ENCODE assay signal across 8 mouse cellular contexts in the genomic region with DNA sequence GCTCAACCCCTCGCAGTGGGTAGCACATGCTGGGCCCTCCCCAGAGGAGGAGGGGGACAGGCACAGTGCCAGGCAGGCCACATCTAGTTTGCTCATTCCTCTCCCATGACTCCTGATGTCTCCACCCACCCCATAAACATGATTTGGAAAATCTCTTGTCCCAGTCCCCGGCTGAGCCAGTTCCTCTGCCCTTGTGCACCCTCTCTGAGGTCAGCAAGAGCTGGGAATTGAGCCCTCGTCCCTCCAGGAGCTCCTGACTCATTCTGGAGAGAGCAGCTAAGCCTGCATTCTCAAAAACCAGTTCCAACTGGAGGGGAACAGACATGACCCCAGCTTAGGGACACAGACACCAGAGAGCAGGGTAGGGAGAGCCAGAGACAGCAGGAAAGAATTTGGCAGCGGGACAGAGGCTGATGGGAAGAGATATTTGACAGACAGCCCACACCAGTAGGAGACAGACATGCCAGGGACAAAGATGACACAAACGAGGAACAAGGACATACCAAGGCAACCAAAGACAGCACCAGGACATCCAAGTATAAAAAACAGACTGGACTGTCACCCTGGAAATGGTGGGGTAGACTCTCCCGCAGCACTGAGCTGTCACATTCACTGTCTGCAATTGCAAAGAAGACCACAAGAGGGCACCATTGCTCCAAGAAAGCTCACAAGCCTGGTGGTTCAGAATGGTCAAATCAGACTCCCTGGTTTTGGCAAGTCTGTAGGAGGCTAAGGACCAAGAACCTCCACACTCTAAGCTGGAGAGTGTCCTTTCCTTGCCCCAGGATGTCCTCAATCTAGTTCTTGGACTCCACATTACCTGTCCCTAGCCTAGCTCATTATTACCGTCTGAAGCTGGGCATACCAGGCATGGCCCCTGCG. TPM values are rescaled to one million over a fixed set of nuclear protein-coding genes. Genes with fewer than 3 reads are reported as not detected.
DNase-seq lines count a peak whose midpoint lies in the region; ATAC-seq and TF ChIP-seq lines count a peak whose summit lies in the region.

No protein-coding gene starts in this region.

- H3K27ac ChIP-seq in kidney, adult 2 months (ENCODE audit: insufficient read depth, low read depth, low read length), result no peak overlapping the region
- no peak overlapping the region for H3K27ac ChIP-seq in limb, embryonic 11.5 days (replicated peaks; ENCODE audit: low read depth, low read length)
- no peak overlapping the region for H3K27ac ChIP-seq in stomach, postnatal 0 days (replicated peaks)

- TF ChIP-seq CTCF in kidney, adult 2 months (conservative IDR thresholded peaks at IDR 0.05; ENCODE audit: insufficient read depth, insufficient read length, low read depth, low read length), result peak; percentile 96; the same call in 1 of the 2 replicates
- peak; percentile 96 for TF ChIP-seq CTCF in stomach, postnatal 0 days (IDR thresholded peaks at IDR 0.05; ENCODE audit: low read depth)

- TF ChIP-seq EP300 in stomach, postnatal 0 days (optimal IDR thresholded peaks at IDR 0.05), result no peak

- TF ChIP-seq POLR2A in kidney, adult 2 months (IDR thresholded peaks at IDR 0.05; ENCODE audit: low read depth, low read length), result no peak

- no peaks in the 10 kb centered on the region for H3K27me3 ChIP-seq in kidney, adult 2 months (replicated peaks; ENCODE audit: control insufficient read depth, insufficient read depth, low read length)
- no peaks in the 10 kb centered on the region for H3K27me3 ChIP-seq in limb, embryonic 11.5 days (ENCODE audit: control insufficient read depth, insufficient read depth, low read length)
- H3K27me3 ChIP-seq in stomach, postnatal 0 days (ENCODE audit: control insufficient read depth, insufficient read depth, low read length), result no peaks in the 10 kb centered on the region

- 0 out of 2 replicates have a peak, but pooled peaks cover 1% of the 10 kb centered on the region for H3K4me1 ChIP-seq in kidney, adult 2 months (ENCODE audit: control insufficient read depth, insufficient read depth, low read length)
- H3K4me1 ChIP-seq in limb, embryonic 11.5 days (ENCODE audit: control insufficient read depth, insufficient read depth, low read length), result peaks cover 6% of the 10 kb centered on the region
- H3K4me1 ChIP-seq in stomach, postnatal 0 days (replicated peaks; ENCODE audit: control insufficient read depth, insufficient read depth), result peaks cover 1% of the 10 kb centered on the region; the same call in 1 of the 2 replicates

- no peak overlapping the region for H3K9ac ChIP-seq in limb, embryonic 11.5 days (ENCODE audit: low read length)
- no peak overlapping the region for H3K9ac ChIP-seq in stomach, postnatal 0 days (ENCODE audit: low read length)

- H3K4me2 ChIP-seq in limb, embryonic 11.5 days (ENCODE audit: low read depth, severe bottlenecking), result no peak overlapping the region
- no peak overlapping the region for H3K4me2 ChIP-seq in stomach, postnatal 0 days (replicated peaks; ENCODE audit: low read depth)

- no peaks in the 10 kb centered on the region for H3K36me3 ChIP-seq in kidney, adult 2 months (ENCODE audit: control insufficient read depth, insufficient read depth, low read length)
- H3K36me3 ChIP-seq in limb, embryonic 11.5 days (ENCODE audit: control insufficient read depth, insufficient read depth, low read length), result no peaks in the 10 kb centered on the region
- no peaks in the 10 kb centered on the region for H3K36me3 ChIP-seq in stomach, postnatal 0 days (ENCODE audit: control insufficient read depth, insufficient read depth, low read length)

- 31% methylated on average over 8 of the region's 8 CpGs for WGBS in kidney, adult 2 months
- WGBS in limb, embryonic 11.5 days, result 49% methylated on average over 8 of the region's 8 CpGs
- WGBS in stomach, postnatal 0 days, result 35% methylated on average over 8 of the region's 8 CpGs

- DNase-seq in A20 (ENCODE audit: low read depth, low spot score), result peak; percentile 71
- DNase-seq in adrenal gland, postnatal 10 days, result peak; percentile 91
- DNase-seq in embryo, embryonic 11.5 days (ENCODE audit: low read depth, low spot score), result peak; percentile 75
- peak; percentile 20 for DNase-seq in gonadal fat pad, adult 2 months (ENCODE audit: low read depth)
- DNase-seq in kidney, adult 2 months, result peak; percentile 90
- peak; percentile 92 for DNase-seq in limb, embryonic 11.5 days (ENCODE audit: low spot score)
- DNase-seq in neural tube, embryonic 10.5 days (ENCODE audit: extremely low spot score, low spot score), result peak; percentile 89
- DNase-seq in stomach, postnatal 0 days (ENCODE audit: low spot score), result peak; percentile 81

- no peak overlapping the region for H3K4me3 ChIP-seq in kidney, adult 2 months (ENCODE audit: insufficient read depth, low read depth, low read length)
- no peak overlapping the region for H3K4me3 ChIP-seq in limb, embryonic 11.5 days (ENCODE audit: low read depth, low read length)
- no peak overlapping the region for H3K4me3 ChIP-seq in stomach, postnatal 0 days (ENCODE audit: low read depth, low read length)

- 0 out of 2 replicates have a peak, but pooled peaks have one; percentile 18 for ATAC-seq in limb, embryonic 11.5 days (ENCODE audit: insufficient number of reproducible peaks, low FRiP score, low TSS enrichment, low read depth)
- peak; percentile 57 for ATAC-seq in stomach, postnatal 0 days (ENCODE audit: low FRiP score, low TSS enrichment)

- no peaks in the 10 kb centered on the region for H3K9me3 ChIP-seq in limb, embryonic 11.5 days (ENCODE audit: control insufficient read depth, low read length)
- H3K9me3 ChIP-seq in stomach, postnatal 0 days (ENCODE audit: control insufficient read depth, low read length), result no peaks in the 10 kb centered on the region

RNA-seq across cellular contexts. Expression of gene Thy1, which starts 58.8 kb away (rescaled TPM):
- total RNA-seq in adrenal gland, postnatal 10 days (2021), result 10 to 100 TPM; 44.2 to 44.9 TPM
- polyA plus RNA-seq in gonadal fat pad, adult 2 months (2012; rRNA removed), result 41.8 and 48.5 TPM in 2 replicates
- 9.2 and 20.6 TPM in 2 replicates for polyA plus RNA-seq in kidney, adult 2 months (2012; rRNA removed)
- 0.34 and 0.52 TPM in 2 replicates for polyA plus RNA-seq in limb, embryonic 11.5 days (2014; fragmentation: Nextera tagmentation; extraction: Ambion mirVana)
- 4.2 and 4.5 TPM in 2 replicates for polyA plus RNA-seq in stomach, postnatal 0 days (2015; fragmentation: Nextera tagmentation; extraction: Ambion mirVana)

Comparison
In these comparisons a context has a peak if more than half of its experiments do, and no peak if none do; other contexts are left out.
1. DNase-seq: peak in every context shown above with its lines; median percentile 92 in limb, embryonic 11.5 days; 91 in adrenal gland, postnatal 10 days; 90 in kidney, adult 2 months; 89 in neural tube, embryonic 10.5 days; 81 in stomach, postnatal 0 days; 75 in embryo, embryonic 11.5 days; 71 in A20; 20 in gonadal fat pad, adult 2 months.